ENCODE assay signal across 19 mouse cellular contexts in the genomic region with DNA sequence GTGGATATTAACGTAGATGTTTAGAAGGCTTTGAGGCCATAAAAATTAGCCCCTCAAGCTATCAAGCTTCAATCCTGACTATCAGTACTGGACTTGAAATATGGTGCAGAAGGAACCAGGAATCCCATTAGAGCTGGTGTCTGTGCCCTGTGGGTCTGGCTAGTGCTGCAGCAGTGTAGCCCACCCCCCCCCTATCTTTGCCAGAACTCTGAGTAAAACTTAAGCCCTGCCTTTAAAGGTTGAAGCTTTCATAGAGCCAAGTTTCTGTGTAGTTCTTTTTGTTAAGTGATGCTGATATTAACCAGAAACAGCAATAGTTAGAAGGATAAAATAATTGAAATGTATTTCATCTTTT.
DNase-seq lines count a peak whose midpoint lies in the region; ATAC-seq and TF ChIP-seq lines count a peak whose summit lies in the region.
"Had no signal": no experiment of that assay in that cellular context is flagged by ENCODE, and none has a peak within 500 bp of the region (broad histone marks: within the 10 kb centered on the region; RNA-seq: fewer than 3 reads in every experiment).

No protein-coding gene starts in this region.

- H3K79me2 ChIP-seq in myocyte (ENCODE audit: control insufficient read depth, insufficient read depth): no peaks in the 10 kb centered on the region

- 0 out of 2 replicates have a peak overlapping the region, but pooled peaks have one; percentile 20 for H3K27ac ChIP-seq in heart, embryonic 15.5 days
- H3K27ac ChIP-seq in neural tube, embryonic 13.5 days (replicated peaks): 0 out of 2 replicates have a peak overlapping the region, but pooled peaks have one; percentile 43
- no peak overlapping the region for H3K27ac ChIP-seq in neural tube, embryonic 15.5 days (replicated peaks)
- peak overlapping the region; percentile 49; the same call in 1 of the 2 replicates for H3K27ac ChIP-seq in midbrain, embryonic 12.5 days (replicated peaks)
- H3K27ac ChIP-seq in intestine, embryonic 16.5 days (ENCODE audit: low read length): no peak overlapping the region
- H3K27ac ChIP-seq: forebrain, embryonic 13.5 days; heart, adult 2 months; hindbrain, embryonic 15.5 days had no signal

- 66% methylated on average over 1 of the region's 1 CpGs for WGBS in heart, embryonic 15.5 days
- 33% methylated on average over 1 of the region's 1 CpGs for WGBS in neural tube, embryonic 13.5 days
- 38% methylated on average over 1 of the region's 1 CpGs for WGBS in neural tube, embryonic 15.5 days
- 78% methylated on average over 1 of the region's 1 CpGs for WGBS in midbrain, embryonic 12.5 days
- WGBS in intestine, embryonic 16.5 days: 59% methylated on average over 1 of the region's 1 CpGs

- intact Hi-C loops in heart, postnatal 25 days (cut with DNase I): no loop called here

- no peaks in the 10 kb centered on the region for H3K27me3 ChIP-seq in heart, embryonic 15.5 days
- H3K27me3 ChIP-seq in neural tube, embryonic 13.5 days: no peaks in the 10 kb centered on the region
- no peaks in the 10 kb centered on the region for H3K27me3 ChIP-seq in neural tube, embryonic 15.5 days (replicated peaks)
- H3K27me3 ChIP-seq in midbrain, embryonic 12.5 days: no peaks in the 10 kb centered on the region
- H3K27me3 ChIP-seq in myocyte (ENCODE audit: control insufficient read depth, insufficient read depth, insufficient read length): no peaks in the 10 kb centered on the region
- no peaks in the 10 kb centered on the region for H3K27me3 ChIP-seq in intestine, embryonic 16.5 days (replicated peaks; ENCODE audit: control insufficient read depth, insufficient read depth, low read length)
- H3K27me3 ChIP-seq: hindbrain, embryonic 15.5 days had no signal

- no peak overlapping the region for H3K4me3 ChIP-seq in heart, embryonic 15.5 days
- no peak overlapping the region for H3K4me3 ChIP-seq in neural tube, embryonic 13.5 days
- no peak overlapping the region for H3K4me3 ChIP-seq in neural tube, embryonic 15.5 days (replicated peaks)
- H3K4me3 ChIP-seq in midbrain, embryonic 12.5 days: no peak overlapping the region
- H3K4me3 ChIP-seq in myocyte: no peak overlapping the region
- no peak overlapping the region for H3K4me3 ChIP-seq in intestine, embryonic 16.5 days (ENCODE audit: low read length)
- H3K4me3 ChIP-seq: forebrain, embryonic 13.5 days; heart, adult 2 months; hindbrain, embryonic 15.5 days had no signal

- H3K9me3 ChIP-seq in heart, embryonic 15.5 days (replicated peaks): no peaks in the 10 kb centered on the region
- no peaks in the 10 kb centered on the region for H3K9me3 ChIP-seq in neural tube, embryonic 13.5 days
- H3K9me3 ChIP-seq in neural tube, embryonic 15.5 days (replicated peaks): no peaks in the 10 kb centered on the region
- H3K9me3 ChIP-seq in midbrain, embryonic 12.5 days: no peaks in the 10 kb centered on the region
- H3K9me3 ChIP-seq in intestine, embryonic 16.5 days (ENCODE audit: control insufficient read depth, low read length): no peaks in the 10 kb centered on the region
- H3K9me3 ChIP-seq: forebrain, embryonic 13.5 days; hindbrain, embryonic 15.5 days had no signal

- H3K36me3 ChIP-seq in heart, embryonic 15.5 days: no peaks in the 10 kb centered on the region
- H3K36me3 ChIP-seq in neural tube, embryonic 13.5 days: peaks cover 11% of the 10 kb centered on the region
- no peaks in the 10 kb centered on the region for H3K36me3 ChIP-seq in neural tube, embryonic 15.5 days
- H3K36me3 ChIP-seq in midbrain, embryonic 12.5 days: peaks cover 5% of the 10 kb centered on the region; the same call in 1 of the 2 replicates
- peaks cover 6% of the 10 kb centered on the region for H3K36me3 ChIP-seq in myocyte (ENCODE audit: control insufficient read depth, insufficient read depth)
- H3K36me3 ChIP-seq in intestine, embryonic 16.5 days (ENCODE audit: control insufficient read depth, insufficient read depth, low read length): no peaks in the 10 kb centered on the region

- H3K4me2 ChIP-seq in heart, embryonic 15.5 days: no peak overlapping the region
- H3K4me2 ChIP-seq in neural tube, embryonic 13.5 days: no peak overlapping the region
- H3K4me2 ChIP-seq in neural tube, embryonic 15.5 days: no peak overlapping the region
- H3K4me2 ChIP-seq in midbrain, embryonic 12.5 days (replicated peaks): no peak overlapping the region
- peak overlapping the region; percentile 67 for H3K4me2 ChIP-seq in myocyte (ENCODE audit: low read depth)
- no peak overlapping the region for H3K4me2 ChIP-seq in intestine, embryonic 16.5 days (ENCODE audit: low read depth, low read length)
- H3K4me2 ChIP-seq: forebrain, embryonic 13.5 days; hindbrain, embryonic 15.5 days had no signal

- no peak for ATAC-seq in heart, embryonic 15.5 days (replicated peaks; ENCODE audit: insufficient number of reproducible peaks, insufficient read depth, low FRiP score, low read depth)
- ATAC-seq in neural tube, embryonic 13.5 days (ENCODE audit: low read depth): no peak
- ATAC-seq in neural tube, embryonic 15.5 days (ENCODE audit: low FRiP score): no peak
- no peak for ATAC-seq in midbrain, embryonic 12.5 days (ENCODE audit: low FRiP score, low read depth)
- ATAC-seq in intestine, embryonic 16.5 days: no peak
- ATAC-seq: forebrain, embryonic 13.5 days; forebrain, postnatal 0 days had no signal

- H3K9ac ChIP-seq in heart, embryonic 15.5 days: no peak overlapping the region
- no peak overlapping the region for H3K9ac ChIP-seq in neural tube, embryonic 13.5 days
- no peak overlapping the region for H3K9ac ChIP-seq in neural tube, embryonic 15.5 days (replicated peaks)
- H3K9ac ChIP-seq in midbrain, embryonic 12.5 days (replicated peaks): no peak overlapping the region
- no peak overlapping the region for H3K9ac ChIP-seq in intestine, embryonic 16.5 days (ENCODE audit: low read depth, low read length)
- H3K9ac ChIP-seq: forebrain, embryonic 13.5 days; forebrain, postnatal 0 days; hindbrain, embryonic 15.5 days had no signal

- DNase-seq in heart, postnatal 25 days (ENCODE audit: low spot score): no peak
- DNase-seq in ovary, adult 18-20 months (ENCODE audit: low spot score): no peak
- DNase-seq: adrenal gland, adult 8-10 months; adrenal gland, postnatal 36 days; cerebellum, adult 2 months; cerebellum, postnatal 10 days; embryo, embryonic 11 days; forebrain, postnatal 0 days; gastrocnemius, postnatal 14 days; heart, adult 2 months; heart, postnatal 36 days had no signal

- TF ChIP-seq POLR2A in myocyte (IDR thresholded peaks at IDR 0.05; ENCODE audit: insufficient read length, low read depth): no peak

- H3ac ChIP-seq in myocyte (ENCODE audit: control insufficient read depth, insufficient read length): no peak overlapping the region

- peaks cover 27% of the 10 kb centered on the region for H3K4me1 ChIP-seq in heart, embryonic 15.5 days (replicated peaks)
- H3K4me1 ChIP-seq in neural tube, embryonic 13.5 days (replicated peaks): peaks cover 22% of the 10 kb centered on the region
- H3K4me1 ChIP-seq in neural tube, embryonic 15.5 days: peaks cover 23% of the 10 kb centered on the region
- peaks cover 12% of the 10 kb centered on the region; the same call in 1 of the 2 replicates for H3K4me1 ChIP-seq in midbrain, embryonic 12.5 days
- no peaks in the 10 kb centered on the region for H3K4me1 ChIP-seq in intestine, embryonic 16.5 days (ENCODE audit: control insufficient read depth, insufficient read depth, low read length)

TF ChIP-seq in myocyte, 11 proteins besides CTCF, POLR2A, EP300 and RAD21:
- TF ChIP-seq POLR2AphosphoS2 (IDR thresholded peaks at IDR 0.05; ENCODE audit: insufficient read length, low read depth): no peak

Comparison
In these comparisons a context has a peak if more than half of its experiments do, and no peak if none do; other contexts are left out.
1. H3K27ac ChIP-seq: peak in heart, embryonic 15.5 days (single experiment), neural tube, embryonic 13.5 days (single experiment) and midbrain, embryonic 12.5 days (single experiment); none in neural tube, embryonic 15.5 days (single experiment) and intestine, embryonic 16.5 days (single experiment).